Mouse (Mus musculus) olfactory bulb, adult 2 months (tissue): ENCODE results near the gene Prdm16.

Experiments
- CTCF ChIP-seq: fragments of 200-500 bp; IDR thresholded peaks from 2 replicates; pipeline ENCODE4 v1.5.1; 2012; ENCODE audit warnings: low read depth, mild to moderate bottlenecking, low read length, moderate library complexity; ENCODE audit not compliant: insufficient read depth
- POLR2A ChIP-seq: fragments of 200-500 bp; IDR thresholded peaks from 2 replicates; pipeline ENCODE4 v1.6.1; 2012; ENCODE audit warnings: mild to moderate bottlenecking, low read depth, low read length, moderate library complexity; ENCODE audit not compliant: insufficient read depth

DNA sequence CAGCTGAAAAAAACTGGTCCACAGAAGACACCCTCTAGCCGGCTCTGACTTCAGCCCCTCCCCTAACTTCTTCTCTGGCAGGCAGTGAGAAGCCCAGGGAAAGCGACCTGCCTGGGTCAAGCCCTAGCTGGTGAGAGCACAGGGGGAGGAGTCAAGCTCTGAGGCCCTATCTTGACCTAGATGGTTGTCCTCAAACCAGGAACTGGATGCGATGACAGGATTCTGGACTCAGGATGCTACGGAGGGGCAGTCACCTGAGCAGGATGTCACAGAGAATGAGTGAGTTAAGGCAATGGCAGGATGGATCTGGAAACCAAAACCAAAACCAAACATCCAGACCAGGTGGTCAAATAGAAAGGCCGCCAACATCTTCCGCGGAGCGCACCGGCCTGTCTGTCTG, 338.9 kb downstream of the Prdm16 start:
- TF ChIP-seq CTCF (no peak), POLR2A (no peak)
